Mouse (Mus musculus): ENCODE results near the gene Gm49333.
"Not testable (repeated sequence)": the region's sequence is repeated elsewhere in the genome, so short reads cannot be mapped to it uniquely, and the experiment has no call there.

Gm49333 gene

GRCm38 (mm10) chr16:20623211-20623610, 11.8 kb downstream of the Gm49333 start:
- in situ Hi-C loops (cut with MboI): no loop called here

DNA sequence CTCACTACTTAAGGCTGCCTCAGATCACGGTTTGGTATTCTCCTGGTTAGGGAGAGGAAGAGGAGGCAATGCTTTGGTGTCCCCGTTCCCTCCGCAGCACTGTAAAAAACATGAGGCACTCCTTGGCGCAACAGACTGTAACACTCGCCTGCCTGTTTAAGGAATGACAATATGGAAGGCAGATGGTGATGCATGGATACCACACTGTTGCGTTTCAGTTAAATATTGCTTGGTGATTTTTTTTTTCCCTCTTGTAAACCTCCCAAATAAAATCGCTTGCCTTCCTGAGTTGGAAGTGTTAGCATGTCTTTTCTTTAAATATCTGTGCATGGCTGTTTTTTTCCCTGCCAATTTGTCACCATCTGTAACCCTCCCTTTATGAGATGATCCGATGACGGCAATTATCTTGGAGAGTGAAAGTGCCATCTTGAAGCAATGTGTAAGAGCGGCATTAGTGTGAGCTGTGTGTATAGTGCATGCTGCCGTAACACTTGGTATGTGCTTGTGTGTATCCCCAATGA, 17.5 kb downstream of the Gm49333 start:
- in situ Hi-C loops (cut with MboI): no loop called here

DNA sequence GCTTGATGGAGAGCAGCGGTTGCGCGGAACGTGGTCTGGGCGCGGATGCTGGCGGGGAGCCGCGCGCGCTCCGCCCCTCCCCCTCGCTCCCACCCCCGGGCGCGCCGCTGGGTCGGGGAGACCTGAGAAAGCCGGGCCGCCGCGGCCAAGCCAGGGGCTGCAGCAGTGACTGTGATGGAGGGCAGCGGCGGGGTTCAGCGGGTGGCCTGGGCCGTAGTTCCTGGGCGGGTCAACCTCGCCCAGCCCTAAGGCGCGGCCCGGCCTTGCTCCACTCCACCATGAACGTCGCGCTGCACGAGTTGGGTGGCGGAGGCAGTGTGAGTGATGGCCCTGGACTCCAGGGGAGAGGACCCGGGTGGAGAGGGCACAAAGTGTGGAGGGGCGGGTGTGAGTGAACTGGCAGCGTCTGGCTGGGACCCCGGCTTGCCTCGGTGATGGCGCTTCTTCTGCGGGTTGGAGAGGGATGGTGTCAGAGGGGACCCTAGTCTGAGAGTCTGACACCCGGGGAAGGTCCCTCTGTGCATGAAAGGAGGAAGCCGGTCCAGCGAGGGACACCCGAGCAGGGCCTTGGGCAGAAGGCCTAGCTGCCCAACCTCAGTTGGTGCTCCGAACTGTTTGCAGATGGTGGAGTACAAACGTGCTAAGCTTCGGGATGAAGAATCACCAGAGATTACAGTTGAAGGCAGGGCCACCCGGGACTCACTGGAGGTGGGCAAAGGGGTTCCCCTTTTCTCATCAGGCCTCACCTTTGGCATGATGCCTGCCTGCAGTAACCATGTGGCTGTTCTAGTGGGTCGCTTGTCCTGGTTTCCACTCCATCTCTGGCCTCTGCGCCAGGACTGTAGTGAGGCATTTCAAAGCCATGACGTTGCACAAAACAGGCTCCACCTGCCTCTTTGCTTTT, 18.6 kb downstream of the Gm49333 start, which contains the start of gene Ece2:
Ece2 (plus strand) TSS at position 98 of the 904 bp plus-strand sequence.
- in situ Hi-C loops (cut with MboI): no loop called here

DNA sequence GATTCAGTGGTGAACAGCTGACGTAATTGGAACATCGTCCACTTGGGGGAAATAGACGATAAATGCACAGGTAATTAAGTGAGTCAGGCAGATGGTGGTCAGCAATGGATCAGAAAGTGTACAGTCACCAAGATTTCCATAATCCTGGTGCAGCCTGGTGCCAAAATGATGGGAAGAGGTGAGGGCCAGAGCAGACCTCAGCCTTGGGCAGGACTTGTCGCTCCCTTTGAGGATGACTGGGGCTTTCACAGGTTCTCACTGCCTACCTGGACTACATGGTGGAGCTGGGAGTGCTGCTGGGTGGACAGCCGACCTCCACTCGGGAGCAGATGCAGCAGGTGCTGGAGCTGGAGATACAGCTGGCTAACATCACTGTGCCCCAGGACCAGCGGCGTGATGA, 26.0 kb downstream of the Gm49333 start:
- in situ Hi-C loops (cut with MboI): no loop called here

GRCm38 (mm10) chr16:20638367-20638766, 27.0 kb downstream of the Gm49333 start:
- in situ Hi-C loops (cut with MboI): no loop called here

DNA sequence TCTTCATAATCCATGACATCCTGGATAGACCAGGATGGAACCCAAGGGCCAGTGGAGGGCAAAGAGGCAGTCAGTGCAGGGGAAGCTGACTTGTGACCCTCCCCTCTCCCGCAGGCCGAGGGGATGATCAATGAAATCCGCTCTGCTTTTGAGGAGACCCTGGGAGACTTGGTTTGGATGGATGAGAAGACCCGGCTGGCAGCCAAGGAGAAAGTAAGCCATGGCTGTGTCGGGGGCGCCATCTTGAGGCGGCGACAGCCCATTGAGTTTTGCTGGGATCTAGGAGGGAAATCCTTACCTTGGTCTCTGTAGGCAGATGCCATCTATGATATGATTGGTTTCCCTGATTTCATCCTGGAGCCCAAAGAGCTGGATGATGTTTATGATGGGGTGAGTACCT, 30.8 kb downstream of the Gm49333 start:
- in situ Hi-C loops (cut with MboI): loop anchor here (10.0 kb wide), 1 partner anchor 147 kb away; the partner anchor contains the start of gene Eif2b5

DNA sequence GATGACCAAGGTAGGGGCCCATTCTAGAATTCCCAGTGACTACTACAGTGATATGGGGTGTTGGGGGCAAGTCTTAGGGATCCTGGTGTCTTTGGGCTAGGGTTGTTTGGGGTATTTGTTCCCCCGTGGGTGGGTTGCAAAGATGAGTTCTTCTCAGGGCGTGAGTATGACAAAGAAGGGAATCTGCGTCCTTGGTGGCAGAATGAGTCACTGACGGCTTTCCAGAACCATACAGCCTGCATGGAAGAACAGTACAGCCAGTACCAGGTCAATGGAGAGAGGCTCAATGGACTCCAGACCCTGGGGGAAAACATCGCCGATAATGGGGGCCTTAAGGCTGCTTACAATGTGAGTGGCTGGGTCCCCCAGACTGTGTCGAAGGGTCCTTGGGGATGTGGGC, 32.5 kb downstream of the Gm49333 start:
- in situ Hi-C loops (cut with MboI): loop anchor here (10.0 kb wide), 1 partner anchor 149 kb away; the partner anchor contains the start of gene Eif2b5

DNA sequence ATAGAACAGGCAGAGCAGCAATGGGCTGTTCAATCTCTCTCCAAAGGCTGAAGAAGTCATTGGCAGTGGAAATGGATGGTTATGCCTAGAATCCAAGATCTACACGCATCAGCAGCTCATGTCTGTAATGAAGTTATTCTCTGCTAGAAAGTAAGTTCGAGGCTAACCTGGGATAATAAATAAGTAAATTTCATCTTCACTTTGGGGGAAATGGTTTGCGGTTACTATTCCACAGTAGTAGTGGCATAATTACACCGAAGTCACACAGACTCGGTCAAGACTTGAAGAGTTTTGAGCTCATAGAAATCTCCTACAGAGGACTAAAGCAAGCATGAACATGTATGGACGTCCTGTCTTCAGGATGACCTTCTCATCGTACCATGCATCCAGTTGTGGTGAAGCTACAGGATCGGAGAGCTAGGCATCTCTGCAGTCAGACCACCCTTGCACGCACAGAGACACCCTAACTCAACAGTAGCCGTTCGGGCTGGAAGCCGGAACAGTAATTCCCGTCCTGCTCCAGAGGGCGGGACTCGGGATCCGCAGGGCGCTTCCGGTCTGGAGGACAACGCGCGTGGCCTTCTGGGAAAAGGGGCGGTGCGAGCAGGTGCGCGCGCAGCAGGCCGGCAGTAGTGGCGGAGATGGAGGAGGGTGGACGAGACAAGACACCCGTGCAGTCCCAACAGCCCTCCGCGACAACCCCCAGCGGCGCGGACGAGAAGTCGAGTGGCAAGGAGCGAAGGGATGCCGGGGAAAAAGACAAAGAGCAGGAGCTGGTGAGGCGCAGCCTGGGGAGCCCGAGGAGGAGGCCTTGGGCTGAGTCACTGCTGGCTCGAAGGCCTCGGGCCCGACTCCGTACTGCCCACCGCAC, 39.9 kb downstream of the Gm49333 start, which contains the start of gene Psmd2:
Psmd2 (plus strand) TSS at position 577 of the 871 bp plus-strand sequence.
- in situ Hi-C loops (cut with MboI): no loop called here

DNA sequence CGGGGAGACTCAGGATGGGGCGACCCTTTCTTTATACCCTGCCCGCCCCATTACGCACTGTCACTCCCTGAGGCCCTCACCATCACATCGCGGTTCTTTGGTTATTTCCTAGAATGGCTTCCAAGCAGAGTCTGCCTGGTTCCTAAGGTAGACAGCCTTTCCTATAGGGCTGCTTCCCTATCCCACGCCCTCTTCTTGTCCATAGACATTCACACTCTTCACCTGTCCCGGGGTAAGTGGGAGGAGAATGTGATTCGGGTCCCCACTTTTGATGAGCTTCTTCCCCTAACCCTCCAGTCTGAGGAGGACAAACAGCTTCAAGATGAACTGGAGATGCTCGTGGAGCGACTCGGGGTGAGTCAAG, 40.5 kb downstream of the Gm49333 start:
- in situ Hi-C loops (cut with MboI): no loop called here

DNA sequence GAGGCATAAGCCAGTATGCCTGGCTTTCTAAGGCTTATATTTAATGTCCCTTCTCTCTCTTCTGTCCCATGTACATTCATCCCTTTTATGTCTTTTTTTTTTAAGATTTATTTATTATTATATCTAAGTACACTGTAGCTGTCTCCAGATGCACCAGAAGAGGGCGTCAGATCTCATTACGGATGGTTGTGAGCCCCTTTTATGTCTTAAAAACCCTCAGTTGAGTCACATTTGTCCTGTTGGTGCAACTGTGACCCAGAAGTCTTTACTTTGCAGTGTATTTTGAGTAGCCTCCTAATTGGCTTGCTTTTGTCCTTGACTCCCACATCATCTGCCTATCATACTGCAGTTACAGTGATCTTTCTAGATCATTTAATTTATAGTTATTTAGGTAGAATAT, 41.9 kb downstream of the Gm49333 start:
- in situ Hi-C loops (cut with MboI): no loop called here

DNA sequence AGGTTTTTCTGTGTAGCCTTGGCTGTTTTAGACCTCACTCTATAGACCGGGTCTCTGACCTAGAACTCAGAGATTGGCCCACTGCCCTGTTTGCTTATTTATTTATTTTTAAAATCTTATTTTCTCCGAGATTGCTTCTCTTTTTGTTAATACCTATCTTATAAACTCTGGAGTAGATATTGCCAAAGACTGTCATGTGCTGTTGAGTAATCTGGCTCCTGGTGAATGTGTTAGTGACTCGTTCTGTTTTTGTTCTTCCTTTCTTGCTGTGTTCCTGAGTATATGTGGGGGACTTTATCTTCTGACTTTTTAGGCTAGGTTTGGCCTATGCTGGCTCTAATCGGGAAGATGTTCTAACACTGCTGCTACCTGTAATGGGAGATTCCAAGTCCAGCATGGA, 46.3 kb downstream of the Gm49333 start:
- in situ Hi-C loops (cut with MboI): no loop called here

DNA sequence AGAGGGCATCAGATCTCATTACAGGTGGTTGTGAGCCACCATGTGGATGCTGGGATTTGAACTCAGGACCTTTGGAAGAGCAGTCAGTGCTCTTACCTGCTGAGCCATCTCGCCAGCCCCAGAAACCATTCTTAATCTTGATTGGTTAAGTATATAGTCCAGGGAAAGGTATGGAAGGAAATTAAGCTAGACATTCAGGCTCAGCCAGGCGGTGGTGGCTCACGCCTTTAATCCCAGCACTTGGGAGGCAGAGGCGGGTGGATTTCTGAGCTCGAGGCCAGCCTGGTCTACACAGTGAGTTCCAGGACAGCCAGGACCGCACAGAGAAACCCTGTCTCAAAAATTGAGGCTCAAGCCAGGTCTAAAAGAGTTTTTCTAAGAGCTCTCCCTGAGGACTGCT, 56.6 kb downstream of the Gm49333 start, which contains the start of gene Eif4g1:
Eif4g1 (plus strand) TSS at position 301 of the 400 bp plus-strand sequence.
- in situ Hi-C loops (cut with MboI): not testable (repeated sequence)

DNA sequence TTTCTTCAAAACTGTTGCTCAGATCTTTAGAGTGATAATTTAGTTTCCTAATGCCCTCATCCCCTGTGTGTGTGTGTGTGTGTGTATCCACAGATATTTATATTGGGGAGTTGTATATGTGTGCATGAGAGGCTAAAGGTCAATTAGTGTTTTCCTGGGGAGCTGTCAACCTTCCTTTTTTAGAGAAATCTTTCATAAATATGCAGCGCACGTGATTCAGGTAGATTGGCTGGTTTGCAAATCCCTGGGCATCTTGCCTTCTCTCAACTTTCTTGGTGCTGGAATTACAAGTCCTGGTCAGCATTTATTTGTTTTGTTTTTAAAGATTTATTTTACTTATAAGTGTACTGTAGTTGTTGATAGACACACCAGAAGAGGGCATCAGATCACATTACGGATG, 58.9 kb downstream of the Gm49333 start:
- in situ Hi-C loops (cut with MboI): no loop called here

GRCm38 (mm10) chr16:20671886-20672285, 60.5 kb downstream of the Gm49333 start:
- in situ Hi-C loops (cut with MboI): no loop called here

GRCm38 (mm10) chr16:20672500-20672902, 61.1 kb downstream of the Gm49333 start:
- in situ Hi-C loops (cut with MboI): no loop called here

DNA sequence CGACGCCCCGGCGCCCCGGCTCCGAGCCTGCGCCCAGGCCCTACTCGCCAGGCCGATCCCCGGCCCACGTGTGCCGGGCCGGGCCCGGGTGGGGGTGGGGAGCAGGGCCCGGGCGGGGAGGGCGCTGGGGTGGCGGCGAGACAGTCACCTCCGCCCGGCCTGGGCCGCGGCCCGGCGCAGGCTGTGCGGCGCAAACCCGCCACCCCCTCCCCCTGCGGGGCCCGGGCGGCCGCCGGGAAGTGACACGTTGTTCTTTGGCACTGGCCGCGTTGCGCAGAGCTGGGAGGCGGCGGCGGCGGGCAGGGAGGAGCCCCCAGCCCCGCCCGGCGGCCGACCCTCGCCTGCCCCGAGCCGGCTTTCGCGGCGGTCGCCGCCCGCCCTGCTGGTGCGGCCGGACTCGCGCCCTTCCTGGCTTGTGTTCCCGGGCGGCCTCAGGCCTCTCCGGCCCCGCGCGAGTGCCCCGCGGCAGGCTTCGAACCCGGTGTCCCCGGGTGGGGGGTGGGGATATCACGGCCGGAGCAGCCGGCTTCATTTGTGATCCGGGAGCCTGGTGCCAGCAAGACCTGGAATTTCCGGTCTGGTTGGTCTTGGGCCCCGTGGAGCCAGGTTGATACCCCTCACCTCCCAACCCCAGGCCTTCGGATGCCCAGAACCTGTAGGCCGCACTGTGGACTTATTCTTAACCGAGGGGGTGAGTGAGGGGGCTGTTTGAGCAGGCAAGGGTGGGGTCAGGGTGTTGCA, 61.7 kb downstream of the Gm49333 start:
- in situ Hi-C loops (cut with MboI): no loop called here

- in situ Hi-C loops (cut with MboI): no loop called here
Observed at GRCm38 (mm10) chr16:20673706-20674303, 62.4 kb downstream of the Gm49333 start.

- in situ Hi-C loops (cut with MboI): no loop called here
Observed at GRCm38 (mm10) chr16:20675213-20675612, 63.8 kb downstream of the Gm49333 start.

GRCm38 (mm10) chr16:20676702-20677101, 65.3 kb downstream of the Gm49333 start:
- in situ Hi-C loops (cut with MboI): no loop called here

DNA sequence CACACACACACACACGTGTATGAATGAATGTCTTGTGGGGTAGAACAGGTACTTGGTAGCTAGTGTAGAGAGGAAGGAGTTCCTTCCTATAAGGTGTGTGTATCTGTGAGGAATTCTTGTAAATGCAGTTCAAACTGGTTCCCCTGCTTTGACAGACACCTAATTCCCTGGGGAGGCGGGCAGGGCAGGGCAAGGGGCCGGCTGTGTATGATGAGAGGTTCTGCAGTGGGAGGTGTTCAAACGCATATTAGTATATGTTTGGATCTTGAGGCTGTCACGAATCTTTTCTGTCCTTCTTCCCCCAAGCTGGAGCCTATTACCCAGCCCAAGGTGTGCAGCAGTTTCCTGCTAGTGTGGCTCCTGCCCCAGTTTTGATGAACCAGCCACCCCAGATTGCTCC, 66.0 kb downstream of the Gm49333 start:
- in situ Hi-C loops (cut with MboI): no loop called here
